Mouse (Mus musculus) brown adipose tissue, adult 24 weeks (tissue): ENCODE results near the gene Zfp334. TPM values are rescaled to one million over a fixed set of nuclear protein-coding genes. Genes with fewer than 3 reads are reported as not detected.

Experiments used
- H3K27ac ChIP-seq: fragments of 200-500 bp; replicated peaks from 2 replicates; pipeline ENCODE4 v1.5.1; 2012; ENCODE audit warnings: low read depth, mild to moderate bottlenecking, low read length
- H3K4me1 ChIP-seq: fragments of 200-500 bp; 2 replicates; pipeline ENCODE4 v1.6.1; 2012; ENCODE audit warnings: low read length, mixed read lengths; ENCODE audit not compliant: control insufficient read depth, insufficient read depth, insufficient read length
- H3K4me3 ChIP-seq: fragments of 200-500 bp; 2 replicates; pipeline ENCODE4 v1.5.1; 2012; ENCODE audit warnings: low read depth, mild to moderate bottlenecking, low read length, moderate library complexity; ENCODE audit not compliant: insufficient read depth
- polyA plus RNA-seq: library from polyadenylated mRNA; stranded (reverse); fragments of >200 nt; gene quantifications from 2 replicates; pipeline ENCODE4 v1.2.4, GENCODE M21; 2012; ENCODE audit not compliant: missing spikeins, insufficient read depth, insufficient read length

Zfp334 gene
- 0.67 and 0.83 TPM in 2 replicates for polyA plus RNA-seq

GRCm38 (mm10) chr2:165387844-165388495 is at the start of gene Zfp334:
Gene Zfp334 (minus strand): TSS chr2:165388259.
- peaks cover 2% of the 10 kb centered on the region; the same call in 1 of the 2 replicates for H3K4me1 ChIP-seq
- H3K4me3 ChIP-seq = peak within 1 kb of the TSS; percentile 76
- H3K27ac ChIP-seq = no peak within 1 kb of the TSS

GRCm38 (mm10) chr2:165428694-165429093 is 40.6 kb upstream of the Zfp334 start:
- H3K4me1 ChIP-seq = no peaks in the 10 kb centered on the region
- no peak overlapping the region for H3K4me3 ChIP-seq
- H3K27ac ChIP-seq = no peak overlapping the region

DNA sequence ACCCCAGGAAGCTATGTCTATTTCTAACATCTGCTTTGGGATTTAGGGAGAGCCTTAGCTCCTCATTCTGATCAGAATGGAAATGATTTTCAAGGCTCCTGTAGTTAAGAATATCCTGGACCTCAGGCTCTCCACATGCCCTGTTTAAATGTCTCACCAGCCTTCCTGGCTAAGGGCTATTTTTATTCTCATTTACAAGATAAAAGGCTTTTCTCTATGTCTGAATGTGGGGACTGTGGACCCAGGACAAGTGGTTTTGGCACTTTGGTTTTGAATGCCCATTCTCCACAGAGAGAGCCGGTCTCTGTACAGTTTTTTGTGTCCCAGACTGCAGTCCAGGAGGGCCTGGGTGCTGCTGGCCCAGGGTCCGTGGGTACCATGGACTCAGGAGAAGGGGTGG is 32.1 kb upstream of the Zfp334 start:
- H3K27ac ChIP-seq = no peak overlapping the region
- no peak overlapping the region for H3K4me3 ChIP-seq
- H3K4me1 ChIP-seq = no peaks in the 10 kb centered on the region

GRCm38 (mm10) chr2:165419670-165420111 is 31.6 kb upstream of the Zfp334 start:
- H3K27ac ChIP-seq = no peak overlapping the region
- no peak overlapping the region for H3K4me3 ChIP-seq
- H3K4me1 ChIP-seq = no peaks in the 10 kb centered on the region

- Histone ChIP-seq H3K4me3 (no peak overlapping the region), H3K4me1 (no peaks in the 10 kb centered on the region), H3K27ac (no peak overlapping the region)
These were observed 30.5 kb upstream of the Zfp334 start for GRCm38 (mm10) chr2:165418577-165418976.

DNA sequence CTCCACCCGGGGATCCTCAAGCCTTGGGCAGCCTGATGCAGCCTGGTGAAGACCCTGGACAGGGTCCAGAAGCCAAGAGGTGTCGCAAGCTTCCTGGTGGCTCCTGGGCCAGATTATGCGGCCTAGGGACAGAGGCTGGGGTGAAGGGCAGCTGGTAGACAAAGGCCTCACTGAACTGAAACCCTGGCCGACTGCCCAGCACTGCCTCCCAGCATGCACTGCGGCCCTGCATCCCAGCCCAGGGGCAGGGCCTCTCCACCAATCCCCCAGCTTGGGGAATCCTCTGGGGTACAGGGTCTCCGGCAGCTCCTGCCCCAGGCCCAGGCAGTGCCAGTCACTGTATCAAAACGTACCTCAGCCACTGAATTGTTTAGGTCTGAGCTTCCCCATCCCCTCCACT is 29.2 kb upstream of the Zfp334 start:
- Histone ChIP-seq H3K4me3 (no peak overlapping the region), H3K4me1 (no peaks in the 10 kb centered on the region), H3K27ac (no peak overlapping the region)

GRCm38 (mm10) chr2:165415795-165416194 is 27.7 kb upstream of the Zfp334 start:
- Histone ChIP-seq H3K4me3 (no peak overlapping the region), H3K27ac (no peak overlapping the region), H3K4me1 (no peaks in the 10 kb centered on the region)

- H3K27ac ChIP-seq = no peak overlapping the region
- H3K4me1 ChIP-seq = no peaks in the 10 kb centered on the region
- H3K4me3 ChIP-seq = no peak overlapping the region
These were observed 27.2 kb upstream of the Zfp334 start for GRCm38 (mm10) chr2:165415141-165415721.

DNA sequence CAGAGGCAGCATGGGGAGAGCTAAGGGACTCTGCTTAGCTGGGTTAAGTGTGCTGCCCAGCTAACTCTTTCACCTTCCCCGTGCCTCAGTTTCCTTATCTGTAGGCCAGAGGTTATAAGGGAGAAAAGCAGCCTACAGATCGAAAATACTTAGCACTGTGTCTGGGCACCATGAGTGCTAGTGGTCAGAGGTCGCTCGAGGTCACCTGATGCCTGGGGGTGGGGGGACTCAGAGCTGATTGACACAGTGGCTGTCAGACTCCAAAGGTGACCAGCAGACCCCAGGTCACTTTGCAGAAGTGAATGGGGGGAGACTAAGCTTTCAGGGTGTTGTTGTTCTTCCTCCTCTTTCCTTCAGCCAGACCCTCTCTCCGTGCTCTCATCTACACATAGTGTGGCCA is 26.3 kb upstream of the Zfp334 start:
- Histone ChIP-seq H3K4me1 (no peaks in the 10 kb centered on the region), H3K4me3 (no peak overlapping the region), H3K27ac (no peak overlapping the region)

DNA sequence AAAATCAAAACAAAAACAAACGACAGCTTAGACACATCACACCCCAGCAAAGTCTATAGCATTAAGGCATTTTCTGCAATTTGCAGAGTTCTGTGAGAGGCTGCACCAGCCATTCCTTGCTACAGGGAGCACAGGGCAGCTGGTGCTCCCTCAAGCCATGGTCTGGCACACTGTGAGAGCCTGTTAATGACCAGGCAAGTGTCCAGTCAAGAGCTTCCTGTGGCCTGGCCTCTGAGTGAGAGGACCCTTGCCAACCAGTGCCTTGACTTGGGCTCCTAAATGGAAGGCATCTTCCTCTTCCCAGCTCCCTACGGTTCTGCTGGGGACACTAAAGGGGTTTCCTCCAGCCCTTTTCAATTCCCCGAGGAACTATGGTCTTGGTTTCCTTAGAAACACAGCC is 25.8 kb upstream of the Zfp334 start:
- no peak overlapping the region for H3K4me3 ChIP-seq
- no peak overlapping the region for H3K27ac ChIP-seq
- H3K4me1 ChIP-seq = no peaks in the 10 kb centered on the region

- Histone ChIP-seq H3K27ac (no peak overlapping the region), H3K4me3 (no peak overlapping the region), H3K4me1 (peaks cover 2% of the 10 kb centered on the region; the same call in 1 of the 2 replicates)
These were observed 19.7 kb upstream of the Zfp334 start for GRCm38 (mm10) chr2:165407700-165408301.

DNA sequence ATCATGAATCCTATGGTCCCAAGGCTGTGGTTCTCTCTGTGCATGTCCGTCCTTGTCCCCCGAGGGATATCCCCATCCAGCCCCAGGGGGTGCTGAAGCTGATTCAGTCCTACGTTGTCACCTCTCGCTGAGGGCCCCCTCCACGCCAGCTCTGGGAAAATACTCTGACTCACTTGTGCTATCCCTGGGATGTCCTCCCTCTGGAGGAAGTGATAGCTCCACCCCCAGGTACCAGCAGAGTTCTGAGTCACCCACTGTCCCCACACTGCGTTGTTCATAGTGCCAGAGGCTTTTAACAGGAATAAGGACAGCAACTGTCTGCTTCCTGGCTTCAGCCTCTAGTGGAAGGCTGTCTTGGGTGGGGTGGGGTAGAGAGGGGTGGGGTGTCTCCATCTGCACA is 17.3 kb upstream of the Zfp334 start:
- Histone ChIP-seq H3K4me1 (peaks cover 2% of the 10 kb centered on the region; the same call in 1 of the 2 replicates), H3K4me3 (no peak overlapping the region), H3K27ac (peak overlapping the region; percentile 69)

DNA sequence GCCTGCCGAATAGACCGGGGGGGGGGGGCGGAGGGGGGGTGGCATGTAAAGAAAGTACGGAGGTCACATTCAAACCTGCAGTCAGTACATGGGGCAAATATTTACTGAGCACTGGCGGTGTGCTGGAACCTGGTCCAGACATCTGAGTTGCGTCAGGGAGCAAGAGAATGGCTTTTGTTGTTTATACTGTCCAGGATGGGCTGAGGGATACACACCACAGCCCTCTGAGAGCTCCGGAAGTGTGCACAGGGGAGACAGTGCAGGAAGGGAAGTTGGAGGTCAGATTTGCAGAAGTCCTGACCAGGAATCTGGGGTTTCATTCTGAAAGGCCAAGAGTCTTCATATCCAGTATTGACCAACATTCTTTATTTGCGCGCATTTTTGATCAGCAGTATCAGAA is 16.9 kb upstream of the Zfp334 start:
- Histone ChIP-seq H3K4me1 (peaks cover 2% of the 10 kb centered on the region; the same call in 1 of the 2 replicates), H3K27ac (peak overlapping the region; percentile 69), H3K4me3 (no peak overlapping the region)

GRCm38 (mm10) chr2:165398164-165398785 is 10.2 kb upstream of the Zfp334 start:
- Histone ChIP-seq H3K4me1 (no peaks in the 10 kb centered on the region), H3K4me3 (no peak overlapping the region), H3K27ac (peak overlapping the region; percentile 13; the same call in 1 of the 2 replicates)

DNA sequence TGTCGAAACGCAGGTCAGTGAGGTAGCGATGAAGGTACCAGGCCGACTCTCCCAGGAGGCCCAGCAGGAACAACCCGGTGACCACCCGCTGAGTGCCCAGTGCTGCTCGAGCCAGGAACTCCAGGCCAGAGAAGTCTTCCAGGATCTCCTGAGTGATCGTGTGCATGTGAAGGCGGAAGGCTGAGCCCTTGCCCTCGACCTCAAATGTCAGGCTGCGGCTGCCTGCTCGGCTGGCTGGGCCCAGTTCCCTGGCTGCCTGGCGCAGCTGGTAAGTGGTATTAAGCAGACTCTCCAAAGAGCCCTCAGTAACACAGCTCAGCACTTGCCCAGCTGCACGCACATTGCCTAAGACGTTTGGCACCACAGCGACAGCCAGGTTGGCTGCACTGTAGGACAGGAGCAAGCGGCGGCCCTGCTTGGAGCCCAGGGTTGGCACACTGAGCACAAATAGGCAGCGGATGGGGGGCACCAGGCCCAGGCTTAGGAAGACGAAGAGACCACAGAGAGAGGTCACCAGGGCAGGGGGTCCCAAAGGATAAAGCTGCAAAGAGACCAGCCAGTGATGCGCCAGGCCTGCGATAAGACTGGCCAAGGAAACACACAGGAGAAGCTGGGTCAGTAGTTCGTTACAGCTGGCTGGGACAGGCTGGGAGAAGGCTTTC is 9.6 kb upstream of the Zfp334 start:
- Histone ChIP-seq H3K27ac (peak overlapping the region; percentile 79), H3K4me1 (no peaks in the 10 kb centered on the region), H3K4me3 (peak overlapping the region; percentile 12; the same call in 1 of the 2 replicates)
